Mouse (Mus musculus) urinary bladder, postnatal 25 days (tissue): Measurements from ENCODE around the gene Tfap2c.
A peak's percentile ranks its signal among the peaks of the same experiment; 100 is the strongest.

Experiments
- DNase-seq: peaks from one replicate; pipeline ENCODE4 v3.0.0; 2022; ENCODE audit warnings: low spot score

Gene Tfap2c

DNA sequence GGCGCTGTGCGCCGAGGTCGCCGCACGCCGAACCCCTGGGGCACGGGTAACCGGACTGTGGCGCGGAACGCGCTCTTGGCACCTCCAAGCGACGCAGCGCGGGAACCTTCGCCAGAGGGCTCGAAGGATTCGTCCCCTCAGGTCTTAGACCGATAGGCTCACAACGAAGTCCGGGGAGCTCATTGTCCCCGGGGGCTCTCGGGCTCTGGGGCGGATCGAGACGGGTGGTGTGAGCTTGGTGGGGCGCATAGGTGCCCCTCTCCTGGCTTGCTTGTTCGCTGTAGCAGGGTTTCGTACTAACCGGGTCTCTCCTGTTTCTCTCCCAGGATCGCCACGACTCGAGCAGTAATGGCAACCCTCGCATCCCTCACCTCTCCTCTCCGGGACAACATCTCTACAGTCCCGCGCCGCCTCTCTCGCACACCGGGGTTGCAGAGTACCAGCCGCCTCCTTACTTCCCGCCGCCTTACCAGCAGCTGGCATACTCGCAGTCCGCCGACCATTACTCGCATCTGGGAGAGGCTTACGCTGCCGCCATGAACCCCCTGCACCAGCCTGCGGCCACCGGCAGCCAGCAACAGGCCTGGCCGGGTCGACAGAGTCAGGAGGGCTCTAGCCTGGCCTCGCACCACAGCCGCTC, 1.8 kb downstream of the Tfap2c start:
- peak; percentile 13 for DNase-seq

DNA sequence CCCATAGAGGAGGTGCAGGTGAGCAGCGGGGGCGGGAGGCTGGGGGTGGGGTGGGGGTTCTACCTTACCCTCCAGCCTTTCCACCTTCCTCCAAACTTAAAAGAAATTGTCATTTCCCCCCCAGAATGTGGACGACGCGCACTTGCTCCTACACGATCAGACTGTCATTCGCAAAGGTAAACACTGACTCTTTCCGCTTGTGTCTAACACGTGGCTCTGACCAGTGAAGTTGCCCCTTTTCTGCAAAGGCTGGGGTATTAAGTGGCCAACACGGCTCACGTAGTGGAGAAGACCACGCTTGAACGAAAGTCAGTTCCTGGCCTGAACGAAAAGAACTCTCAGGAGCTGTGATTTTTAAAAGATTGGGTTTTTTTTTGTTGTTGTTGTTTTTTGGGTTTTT, 2.5 kb downstream of the Tfap2c start:
- no peak for DNase-seq

DNA sequence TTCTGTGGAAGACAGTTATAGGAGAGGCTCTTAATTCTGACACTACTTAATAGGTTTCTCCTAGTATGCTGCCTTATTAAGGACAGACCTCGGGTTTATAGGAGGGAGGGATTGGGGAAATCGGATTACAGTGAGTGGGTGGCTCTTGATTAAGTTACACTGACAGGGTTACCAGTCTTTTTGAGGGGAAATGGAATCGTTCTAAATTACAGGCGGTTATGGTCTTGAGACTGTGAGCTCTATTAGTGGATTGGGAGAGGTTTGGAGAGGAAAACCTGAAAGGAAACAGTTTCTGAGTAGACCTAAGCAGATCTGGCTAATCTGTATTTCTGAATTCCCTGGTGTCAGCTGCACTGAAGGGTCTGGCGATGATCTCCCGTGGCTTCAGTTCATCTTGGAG, 3.3 kb downstream of the Tfap2c start:
- DNase-seq: no peak

DNA sequence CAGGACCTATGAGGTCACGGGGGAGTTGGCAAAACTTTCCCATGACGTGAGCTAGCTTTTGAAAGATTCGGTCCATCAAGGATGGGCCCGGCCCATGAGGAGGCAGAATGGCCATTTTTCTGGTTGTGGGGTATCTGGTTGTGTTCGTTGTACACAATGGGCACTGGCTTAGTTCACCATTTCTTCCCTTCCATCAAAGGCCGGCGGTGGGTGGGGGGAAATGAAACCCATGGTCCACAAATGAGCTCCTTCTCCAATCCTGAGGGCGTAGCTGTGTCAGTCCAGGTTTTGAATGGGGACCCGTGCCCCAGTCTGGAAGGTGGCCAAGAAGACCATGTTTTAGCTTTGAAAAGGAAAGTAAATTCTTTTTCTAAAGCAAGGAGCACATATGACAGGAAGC, 4.8 kb downstream of the Tfap2c start:
- DNase-seq: no peak

- DNase-seq: no peak
Observed at GRCm38 (mm10) chr2:172558674-172559468, 9.5 kb downstream of the Tfap2c start.

GRCm38 (mm10) chr2:172561016-172561415, 11.6 kb downstream of the Tfap2c start:
- no peak for DNase-seq

- DNase-seq: no peak
Observed at GRCm38 (mm10) chr2:172567835-172568234, 18.4 kb downstream of the Tfap2c start.

DNA sequence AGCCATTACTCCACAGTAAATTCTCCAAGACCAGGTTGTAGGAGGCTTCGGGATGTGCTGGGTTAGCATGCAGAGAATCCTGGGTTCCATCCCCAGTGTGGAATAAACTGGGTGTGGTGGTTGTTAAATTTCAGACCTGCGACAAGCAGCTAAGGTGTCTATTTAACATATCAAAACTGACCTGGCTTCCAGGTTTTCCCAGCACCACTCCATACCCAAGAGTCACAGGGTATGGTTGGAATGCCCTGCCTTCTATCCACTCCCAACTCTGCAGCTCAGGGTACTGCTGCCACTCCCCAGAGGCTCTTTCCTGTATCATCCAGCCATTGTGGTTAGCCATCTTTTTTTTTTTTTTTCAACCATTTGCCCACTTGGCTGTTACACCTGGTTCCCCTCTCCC, 19.1 kb downstream of the Tfap2c start:
- no peak for DNase-seq

DNA sequence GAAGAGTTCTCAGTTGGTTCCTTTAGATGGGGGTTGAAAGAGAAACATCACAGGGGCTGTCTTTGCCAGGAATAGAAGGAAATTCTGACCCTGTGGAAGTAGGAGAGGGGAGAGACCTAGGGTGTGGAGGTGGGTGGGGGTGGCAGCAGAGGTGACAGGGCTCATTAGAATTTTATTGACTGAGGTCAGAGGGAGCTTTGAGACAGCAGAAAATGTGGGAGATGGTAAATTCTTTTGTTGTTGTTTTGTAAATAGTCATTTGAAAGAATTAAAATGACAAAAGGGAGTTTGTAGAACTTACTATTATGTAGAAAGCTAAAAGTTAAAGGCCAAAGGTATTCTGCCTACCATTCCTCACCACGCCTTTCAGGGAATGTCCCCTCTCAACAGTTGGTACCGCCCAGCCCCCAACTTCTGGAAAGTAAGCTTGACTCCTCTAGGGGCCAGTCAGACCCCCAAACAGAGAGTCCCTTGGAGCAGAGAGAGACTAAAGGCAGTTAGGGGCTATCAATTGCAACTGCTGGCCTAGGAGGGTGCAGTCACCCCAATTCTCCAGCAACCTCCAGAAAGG, 27.9 kb downstream of the Tfap2c start:
- DNase-seq: no peak

DNA sequence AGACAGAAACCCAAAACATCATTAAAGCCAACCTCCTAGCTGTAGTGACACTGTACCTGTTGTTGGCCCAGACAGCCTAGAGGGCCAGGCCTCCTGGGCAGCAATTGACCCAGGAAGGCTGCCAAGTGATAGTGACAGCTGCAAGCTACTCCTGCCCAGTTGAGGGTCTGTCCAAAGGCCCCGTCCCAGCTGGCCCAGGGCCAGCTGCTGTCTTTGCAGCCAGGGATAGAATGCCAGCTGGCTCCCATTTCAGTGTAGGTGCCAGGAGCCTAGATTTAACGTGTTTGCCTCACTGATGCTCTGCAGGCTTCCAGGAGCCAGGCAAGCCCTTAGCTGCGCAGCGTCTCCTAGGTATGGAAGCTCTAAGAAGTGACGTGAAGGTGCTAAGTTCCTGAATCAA, 29.8 kb downstream of the Tfap2c start:
- DNase-seq: no peak

- DNase-seq: no peak
Observed at GRCm38 (mm10) chr2:172580536-172581265, 31.3 kb downstream of the Tfap2c start.

DNA sequence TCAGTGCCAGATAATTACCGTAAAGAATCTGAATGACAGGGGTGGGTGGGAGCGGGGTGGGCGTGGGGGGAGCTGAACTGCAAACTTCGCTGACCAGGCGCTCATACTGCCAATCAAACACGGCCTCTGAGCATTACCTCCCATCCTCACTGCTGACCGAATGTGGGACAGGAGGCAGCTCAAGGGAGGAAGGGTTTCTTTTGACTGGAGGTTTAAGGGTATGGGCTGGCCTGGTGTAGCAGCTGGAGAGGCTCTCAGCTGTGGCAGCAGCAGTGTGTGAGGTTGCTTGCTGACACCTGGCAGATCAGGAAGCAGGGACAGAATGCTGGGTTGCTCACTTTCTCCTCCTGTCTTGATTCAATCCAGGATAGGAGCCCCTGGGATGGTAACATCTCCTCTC, 33.9 kb downstream of the Tfap2c start:
- no peak for DNase-seq

GRCm38 (mm10) chr2:172585329-172585728, 35.9 kb downstream of the Tfap2c start:
- no peak for DNase-seq

DNA sequence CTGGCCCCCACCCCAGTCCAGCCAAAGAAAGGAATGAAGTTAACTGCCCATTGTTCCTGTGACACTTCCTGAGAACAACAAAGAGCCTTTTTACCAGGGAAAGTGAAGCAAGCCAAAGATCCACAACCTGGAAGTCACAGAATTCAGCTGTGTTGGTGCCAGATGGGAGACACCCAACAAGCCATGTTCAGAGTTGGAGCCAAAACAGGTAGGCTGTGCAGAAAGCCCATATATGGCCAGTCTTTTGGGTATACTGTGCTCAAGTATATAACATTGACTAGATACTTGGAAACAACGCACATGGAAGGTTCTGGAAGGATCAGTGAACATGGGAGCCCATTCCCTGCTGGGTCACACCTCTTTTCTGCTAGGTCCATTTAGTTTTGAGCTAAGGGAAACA, 39.7 kb downstream of the Tfap2c start:
- no peak for DNase-seq

DNA sequence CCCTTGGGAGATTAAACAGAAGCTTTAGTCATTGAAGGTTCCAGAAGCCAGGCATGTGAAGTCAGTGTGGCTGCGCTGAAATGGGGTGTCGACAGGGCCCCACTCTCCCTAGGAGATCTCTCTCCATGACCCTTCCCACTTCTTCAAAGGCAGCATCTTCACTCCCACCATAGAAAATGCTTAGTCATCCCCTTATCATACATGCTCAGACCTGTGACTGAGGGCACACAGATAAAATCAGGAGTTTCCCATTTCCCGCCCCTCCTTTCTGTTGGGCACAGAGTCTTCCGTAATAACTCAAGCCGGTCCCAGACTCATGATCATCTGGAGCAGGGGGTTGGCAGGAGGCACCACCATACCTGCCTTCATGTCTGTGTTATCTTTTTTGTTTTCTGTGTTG, 41.4 kb downstream of the Tfap2c start:
- no peak for DNase-seq

- no peak for DNase-seq
Observed at GRCm38 (mm10) chr2:172594326-172594725, 44.9 kb downstream of the Tfap2c start.

GRCm38 (mm10) chr2:172597056-172597455, 47.7 kb downstream of the Tfap2c start:
- DNase-seq: no peak

- DNase-seq: no peak
Observed at GRCm38 (mm10) chr2:172597881-172598280, 48.5 kb downstream of the Tfap2c start.

DNA sequence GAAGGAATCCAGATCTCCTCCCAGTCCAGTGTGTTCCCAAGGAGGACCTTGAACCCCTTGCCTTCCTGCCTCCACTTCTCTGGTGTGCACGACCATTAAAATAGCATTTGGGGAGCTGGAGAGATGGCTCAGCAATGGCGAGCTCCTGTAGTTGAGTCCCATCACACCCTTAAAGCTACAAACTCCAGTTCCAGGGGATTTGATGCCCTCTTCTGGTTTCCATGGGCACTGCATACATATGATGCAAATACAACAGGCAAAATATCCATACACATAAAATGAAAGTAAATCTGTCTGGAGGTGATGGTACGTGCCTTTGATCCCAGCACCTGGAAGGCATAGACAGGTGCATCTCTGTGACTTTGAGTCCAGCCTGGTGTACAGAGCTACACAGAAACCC, 55.2 kb downstream of the Tfap2c start:
- DNase-seq: no peak

DNA sequence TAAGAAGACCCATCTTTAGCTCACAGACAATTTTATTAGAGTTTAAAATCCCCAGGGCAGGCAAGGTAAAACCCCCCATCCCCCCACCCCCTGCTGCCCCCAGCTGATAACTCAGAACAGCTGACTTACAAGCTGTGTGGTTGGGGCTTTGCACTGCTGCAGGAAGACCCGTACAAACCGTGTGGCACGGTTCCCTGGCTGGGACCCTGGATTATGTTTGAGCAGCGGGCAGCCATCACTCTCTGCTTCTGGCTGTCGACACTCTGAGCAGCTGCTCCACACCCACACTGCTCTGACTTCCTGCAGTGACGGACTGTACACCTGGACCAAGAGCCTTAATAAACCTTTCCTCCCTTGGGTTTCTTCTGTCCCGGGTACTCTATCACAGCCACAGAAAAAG, 56.2 kb downstream of the Tfap2c start:
- DNase-seq: no peak

- no peak for DNase-seq
Observed at GRCm38 (mm10) chr2:172607710-172608109, 58.3 kb downstream of the Tfap2c start.
